Mouse (Mus musculus) E14TG2a.4 (cell line): Measurements from ENCODE around the gene Hal.

Source experiments
- CTCF ChIP-seq: conservative IDR thresholded peaks from 2 replicates; pipeline ENCODE4 v1.5.1; 2014; ENCODE audit warnings: low read length
- NANOG ChIP-seq: IDR thresholded peaks from 2 replicates; pipeline ENCODE4 v1.6.1; 2014; ENCODE audit warnings: borderline replicate concordance, low read length, mixed read lengths
- POU5F1 ChIP-seq: IDR thresholded peaks from 2 replicates; pipeline ENCODE4 v1.6.1; 2014; ENCODE audit warnings: low read length, borderline replicate concordance

DNA sequence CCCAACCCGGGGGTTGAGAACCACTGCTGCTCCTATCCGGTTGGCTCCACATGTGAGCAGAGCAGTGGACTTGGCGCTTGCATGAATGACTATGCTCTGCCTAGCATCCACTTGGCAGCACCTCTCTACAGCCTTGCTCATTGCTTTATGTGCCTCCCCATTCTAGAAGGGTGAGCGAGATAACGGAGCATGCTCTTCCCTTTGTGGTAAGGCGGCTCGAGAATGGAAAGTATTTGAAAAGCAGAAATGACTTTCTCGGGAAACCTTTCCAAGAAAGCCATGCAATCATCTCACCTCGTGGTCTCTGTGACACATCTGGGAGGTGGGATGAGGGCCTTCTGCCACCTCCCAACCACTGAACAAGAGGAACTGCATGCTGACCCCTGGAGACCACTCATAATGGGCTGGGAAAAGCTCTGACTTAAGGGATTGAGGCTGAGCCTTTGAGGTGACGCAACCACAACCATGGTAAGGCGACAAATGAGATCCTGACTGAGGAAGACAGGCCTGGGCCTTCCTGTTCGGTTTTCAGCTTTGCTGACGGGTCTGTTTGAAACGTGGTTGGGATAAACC lies 76.0 kb downstream of the Hal start:
- TF ChIP-seq CTCF (no peak), NANOG (no peak), POU5F1 (no peak)
